Mouse (Mus musculus): ENCODE measurements around the gene Aaas. TPM values are rescaled to one million over a fixed set of nuclear protein-coding genes. Genes with fewer than 3 reads are reported as not detected.
"Not testable (repeated sequence)": the region's sequence is repeated elsewhere in the genome, so short reads cannot be mapped to it uniquely, and the experiment has no call there.

Aaas gene
- total and polyA plus RNA-seq, 3 experiments: 10.8 to 22.1 (median 13.2) TPM

DNA sequence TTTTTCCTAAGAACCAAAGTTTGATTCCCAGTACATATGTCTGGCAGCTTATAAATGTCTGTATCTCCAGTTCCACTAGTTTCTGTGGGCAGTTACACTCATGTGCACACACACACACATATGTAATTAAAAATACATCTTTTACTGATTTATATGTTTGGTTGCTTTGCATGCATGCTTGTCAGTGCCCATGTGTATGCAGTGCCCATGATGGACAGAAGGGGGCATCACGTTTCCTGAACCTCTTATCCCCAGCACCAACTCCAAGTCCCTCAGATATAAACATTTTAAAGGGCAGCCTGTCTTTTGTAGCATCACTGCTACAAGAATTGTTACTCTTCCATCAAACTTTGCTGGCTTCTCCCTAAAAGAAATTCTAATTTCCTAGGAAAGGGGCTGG is 9.0 kb downstream of the Aaas start:
- intact Hi-C loops (cut with DNase I): loop anchor here (5.0 kb wide), 2 partner anchors 36 to 101 kb away; no protein-coding TSS in a partner anchor
- 3% methylated on average over 1 of the region's 1 CpGs for WGBS
- H3K36me3 ChIP-seq (ENCODE audit: control insufficient read depth, insufficient read depth, low read length): no peaks in the 10 kb centered on the region
- no peaks in the 10 kb centered on the region for H3K4me1 ChIP-seq (ENCODE audit: control insufficient read depth, insufficient read depth, low read length)
- no peak overlapping the region for H3K27ac ChIP-seq
- TF ChIP-seq POLR2A (IDR thresholded peaks at IDR 0.05; ENCODE audit: insufficient read depth, low read depth, low read length) (no peak), CTCF (IDR thresholded peaks at IDR 0.05) (peak; percentile 90; the same call in 1 of the 2 replicates), EP300 (IDR thresholded peaks at IDR 0.05; ENCODE audit: insufficient read depth, low read depth, low read length) (no peak)
- DNase-seq: peak; percentile 31 to 60
- no peak overlapping the region for H3K9ac ChIP-seq (ENCODE audit: low read depth, low read length)
- H3K27me3 ChIP-seq (ENCODE audit: control insufficient read depth, insufficient read depth, low read length): no peaks in the 10 kb centered on the region
- no peak overlapping the region for H3K4me3 ChIP-seq
- no peaks in the 10 kb centered on the region for H3K79me2 ChIP-seq (replicated peaks; ENCODE audit: control insufficient read depth, insufficient read depth, low read length)

GRCm38 (mm10) chr15:102339612-102340011 is 11.0 kb downstream of the Aaas start:
- no peaks in the 10 kb centered on the region for H3K27me3 ChIP-seq (ENCODE audit: control insufficient read depth, insufficient read depth, low read length)
- WGBS: 70% methylated on average over 5 of the region's 5 CpGs
- no peaks in the 10 kb centered on the region for H3K79me2 ChIP-seq (replicated peaks; ENCODE audit: control insufficient read depth, insufficient read depth, low read length)
- no peaks in the 10 kb centered on the region for H3K4me1 ChIP-seq (ENCODE audit: control insufficient read depth, insufficient read depth, low read length)
- no peaks in the 10 kb centered on the region for H3K36me3 ChIP-seq (ENCODE audit: control insufficient read depth, insufficient read depth, low read length)
- DNase-seq: no peak
- no peak overlapping the region for H3K27ac ChIP-seq
- no peak overlapping the region for H3K9ac ChIP-seq (ENCODE audit: low read depth, low read length)
- intact Hi-C loops (cut with DNase I): loop anchor here (5.0 kb wide), 2 partner anchors 38 to 103 kb away; no protein-coding TSS in a partner anchor
- TF ChIP-seq POLR2A (IDR thresholded peaks at IDR 0.05; ENCODE audit: insufficient read depth, low read depth, low read length): no peak
- TF ChIP-seq EP300 (IDR thresholded peaks at IDR 0.05; ENCODE audit: insufficient read depth, low read depth, low read length): no peak
- TF ChIP-seq CTCF (IDR thresholded peaks at IDR 0.05): no peak
- H3K4me3 ChIP-seq: no peak overlapping the region

GRCm38 (mm10) chr15:102336946-102337345 is 13.6 kb downstream of the Aaas start:
- DNase-seq: no peak
- intact Hi-C loops (cut with DNase I): no loop called here
- Histone ChIP-seq H3K4me1 (ENCODE audit: control insufficient read depth, insufficient read depth, low read length) (peaks cover 6% of the 10 kb centered on the region), H3K79me2 (replicated peaks; ENCODE audit: control insufficient read depth, insufficient read depth, low read length) (no peaks in the 10 kb centered on the region), H3K27me3 (ENCODE audit: control insufficient read depth, insufficient read depth, low read length) (no peaks in the 10 kb centered on the region), H3K4me3 (no peak overlapping the region), H3K27ac (no peak overlapping the region), H3K36me3 (ENCODE audit: control insufficient read depth, insufficient read depth, low read length) (no peaks in the 10 kb centered on the region), H3K9ac (ENCODE audit: low read depth, low read length) (no peak overlapping the region)
- TF ChIP-seq EP300 (IDR thresholded peaks at IDR 0.05; ENCODE audit: insufficient read depth, low read depth, low read length): no peak
- no peak for TF ChIP-seq CTCF (IDR thresholded peaks at IDR 0.05)
- TF ChIP-seq POLR2A (IDR thresholded peaks at IDR 0.05; ENCODE audit: insufficient read depth, low read depth, low read length): no peak
- WGBS: 79% methylated on average over 4 of the region's 4 CpGs

DNA sequence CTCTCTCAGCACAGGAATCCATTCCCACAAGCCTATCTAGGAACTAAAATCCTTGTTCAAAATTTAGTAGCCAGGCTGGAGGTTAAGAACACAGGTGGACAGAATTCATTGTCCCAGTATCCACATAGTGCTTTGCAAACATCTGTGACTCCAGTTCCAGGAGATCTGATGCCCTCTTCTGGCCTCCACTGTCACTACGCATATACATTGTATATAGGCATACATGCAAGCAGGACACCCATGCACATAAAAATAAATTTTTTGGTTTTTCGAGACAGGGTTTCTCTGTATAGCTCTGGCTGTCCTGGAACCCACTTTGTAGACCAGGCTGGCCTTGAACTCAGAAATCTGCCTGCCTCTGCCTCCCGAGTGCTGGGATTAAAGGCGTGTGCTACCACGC is 14.6 kb downstream of the Aaas start:
- H3K27me3 ChIP-seq (ENCODE audit: control insufficient read depth, insufficient read depth, low read length); H3K36me3 ChIP-seq (ENCODE audit: control insufficient read depth, insufficient read depth, low read length); H3K9ac ChIP-seq (ENCODE audit: low read depth, low read length); H3K4me1 ChIP-seq (ENCODE audit: control insufficient read depth, insufficient read depth, low read length); DNase-seq; H3K79me2 ChIP-seq (replicated peaks; ENCODE audit: control insufficient read depth, insufficient read depth, low read length); H3K27ac ChIP-seq; intact Hi-C loops (cut with DNase I); H3K4me3 ChIP-seq: not testable (repeated sequence)
- 94% methylated on average over 5 of the region's 5 CpGs for WGBS
- peak; percentile 35 for TF ChIP-seq CTCF (IDR thresholded peaks at IDR 0.05)

GRCm38 (mm10) chr15:102335254-102335653 is 15.3 kb downstream of the Aaas start:
- WGBS: 82% methylated on average over 8 of the region's 8 CpGs
- Histone ChIP-seq H3K27me3 (ENCODE audit: control insufficient read depth, insufficient read depth, low read length) (no peaks in the 10 kb centered on the region), H3K36me3 (ENCODE audit: control insufficient read depth, insufficient read depth, low read length) (no peaks in the 10 kb centered on the region), H3K27ac (no peak overlapping the region), H3K9ac (ENCODE audit: low read depth, low read length) (no peak overlapping the region), H3K79me2 (replicated peaks; ENCODE audit: control insufficient read depth, insufficient read depth, low read length) (no peaks in the 10 kb centered on the region), H3K4me1 (ENCODE audit: control insufficient read depth, insufficient read depth, low read length) (peaks cover 10% of the 10 kb centered on the region), H3K4me3 (no peak overlapping the region)
- TF ChIP-seq EP300 (IDR thresholded peaks at IDR 0.05; ENCODE audit: insufficient read depth, low read depth, low read length) (no peak), POLR2A (IDR thresholded peaks at IDR 0.05; ENCODE audit: insufficient read depth, low read depth, low read length) (no peak), CTCF (IDR thresholded peaks at IDR 0.05) (no peak)
- no peak for DNase-seq
- intact Hi-C loops (cut with DNase I): no loop called here

DNA sequence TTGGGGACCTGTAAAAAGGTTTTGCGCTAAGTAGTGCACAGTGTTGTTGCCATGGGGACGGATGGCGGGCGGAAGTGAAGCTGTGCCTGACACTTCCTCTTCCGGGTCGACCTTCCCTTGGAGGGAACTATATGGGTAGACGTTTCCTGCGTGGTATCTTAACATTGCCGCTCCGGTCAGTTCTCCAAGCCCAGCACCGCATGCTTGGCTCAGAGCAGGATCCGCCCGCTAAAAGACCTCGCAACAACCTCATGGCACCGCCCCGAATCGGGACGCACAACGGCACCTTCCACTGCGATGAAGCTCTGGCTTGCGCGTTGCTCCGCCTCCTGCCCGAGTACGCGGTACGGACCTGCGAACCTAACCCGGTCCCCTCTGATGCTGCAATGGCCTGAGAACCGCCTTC is 19.0 kb downstream of the Aaas start, which contains the start of gene Myg1:
TSS of gene Myg1 (plus strand) at position 100 of the 406 bp plus-strand sequence.
- peak within 1 kb of the TSS; percentile 70 for H3K27ac ChIP-seq
- H3K9ac ChIP-seq (ENCODE audit: low read depth, low read length): peak within 1 kb of the TSS; percentile 83
- peak within 1 kb of the TSS; percentile 72 for H3K4me3 ChIP-seq
- H3K4me1 ChIP-seq (ENCODE audit: control insufficient read depth, insufficient read depth, low read length): peaks cover 10% of the 10 kb centered on the region
- H3K27me3 ChIP-seq (ENCODE audit: control insufficient read depth, insufficient read depth, low read length): no peaks in the 10 kb centered on the region
- no peaks in the 10 kb centered on the region for H3K79me2 ChIP-seq (replicated peaks; ENCODE audit: control insufficient read depth, insufficient read depth, low read length)
- intact Hi-C loops (cut with DNase I): loop anchor here (2.0 kb wide), 1 partner anchor 19 kb away; the partner anchor contains the start of gene Aaas
- H3K36me3 ChIP-seq (ENCODE audit: control insufficient read depth, insufficient read depth, low read length): no peaks in the 10 kb centered on the region
- WGBS: under 1% methylated on average over 30 of the region's 30 CpGs
- TF ChIP-seq EP300 (IDR thresholded peaks at IDR 0.05; ENCODE audit: insufficient read depth, low read depth, low read length): peak; percentile 83
- TF ChIP-seq POLR2A (IDR thresholded peaks at IDR 0.05; ENCODE audit: insufficient read depth, low read depth, low read length): peak; percentile 90
- no peak for TF ChIP-seq CTCF (IDR thresholded peaks at IDR 0.05)
- peak; percentile 81 to 87 for DNase-seq
